Mouse (Mus musculus) spleen, postnatal 14 days (tissue): ENCODE data around the gene Procr.

ENCODE experiments used
- DNase-seq, 2 experiments: peaks; one replicate each; pipeline ENCODE4 v3.0.0; 2021 to 2022; ENCODE audit warnings: low spot score in 2 of 2

Procr gene

DNA sequence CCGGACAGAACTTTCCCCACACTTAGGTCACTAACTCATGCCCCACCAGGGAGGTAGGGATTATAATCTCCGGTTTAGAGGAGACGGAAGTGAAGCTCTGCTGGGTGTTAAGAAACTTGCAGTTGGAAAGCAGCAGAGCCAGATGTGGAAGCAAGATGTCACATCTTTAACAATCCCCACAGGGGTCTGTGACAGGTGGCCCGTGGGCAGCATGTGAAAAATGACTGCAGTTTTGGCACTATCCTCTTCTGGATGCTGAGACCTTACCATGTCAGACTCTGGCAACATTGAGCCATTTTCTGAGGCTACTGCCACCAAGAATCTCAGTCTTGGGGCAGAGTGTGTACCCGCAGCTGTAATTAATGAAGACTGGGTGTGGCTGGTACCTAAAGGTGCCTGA, 53.1 kb downstream of the Procr start:
- no peak for DNase-seq
